Mouse (Mus musculus) hindbrain, embryonic 11.5 days (tissue): ENCODE data around the gene Bloc1s3. TPM values are rescaled to one million over a fixed set of nuclear protein-coding genes. Genes with fewer than 3 reads are reported as not detected.
A peak's percentile ranks its signal among the peaks of the same experiment; 100 is the strongest.
"Not testable (repeated sequence)": the region's sequence is repeated elsewhere in the genome, so short reads cannot be mapped to it uniquely, and the experiment has no call there.

Source experiments
- ATAC-seq: fragments of 200-750 bp; cut with Nextera tagmentation; 2 replicates; pipeline ENCODE4 v1.8.0; 2017; ENCODE audit warnings: mild to moderate bottlenecking, moderate TSS enrichment, moderate library complexity; ENCODE audit not compliant: low FRiP score
- DNase-seq: peaks from one replicate; pipeline ENCODE4 v3.0.0-alpha.2; 2015; ENCODE audit warnings: low spot score
- H3K27ac ChIP-seq: fragments of 300-500 bp; sonication (generic); 2 replicates; pipeline ENCODE4 v1.5.1; 2014; ENCODE audit warnings: mild to moderate bottlenecking, low read depth, low read length
- H3K27me3 ChIP-seq: fragments of 300-500 bp; sonication (generic); 2 replicates; pipeline ENCODE4 v1.6.1; 2014; ENCODE audit warnings: mild to moderate bottlenecking, low read length, moderate library complexity, mixed read lengths; ENCODE audit not compliant: control insufficient read depth, insufficient read depth
- H3K36me3 ChIP-seq: fragments of 300-500 bp; sonication (generic); 2 replicates; pipeline ENCODE4 v1.6.1; 2014; ENCODE audit warnings: mild to moderate bottlenecking, low read length, moderate library complexity, mixed read lengths; ENCODE audit not compliant: control insufficient read depth, insufficient read depth
- H3K4me1 ChIP-seq: fragments of 300-500 bp; sonication (generic); replicated peaks from 2 replicates; pipeline ENCODE4 v1.6.1; 2014; ENCODE audit warnings: low read length, mixed read lengths; ENCODE audit not compliant: control insufficient read depth, insufficient read depth
- H3K4me2 ChIP-seq: fragments of 300-500 bp; sonication (generic); replicated peaks from 2 replicates; pipeline ENCODE4 v1.6.1; 2014; ENCODE audit warnings: mild to moderate bottlenecking, low read depth, low read length
- H3K4me3 ChIP-seq: fragments of 300-500 bp; sonication (generic); 2 replicates; pipeline ENCODE4 v1.5.1; 2014; ENCODE audit warnings: low read depth, low read length
- H3K9ac ChIP-seq: fragments of 300-500 bp; sonication (generic); 2 replicates; pipeline ENCODE4 v1.6.1; 2014; ENCODE audit warnings: low read depth, low read length
- H3K9me3 ChIP-seq: fragments of 300-500 bp; sonication (generic); 2 replicates; pipeline ENCODE4 v1.6.1; 2016; ENCODE audit warnings: low read length; ENCODE audit not compliant: control insufficient read depth
- WGBS: fragments of 180-500 bp; shearing (Covaris S2); extraction: QIAGEN DNeasy Blood & Tissue Kit; methylation state at CpG from one replicate; pipeline ENCODE4 v1.1.7; 2014; 5-methylcytosine and 5-hydroxymethylcytosine counted together
- polyA plus RNA-seq: library from polyadenylated mRNA; unstranded; fragments of >200 nt; fragmentation: Nextera tagmentation; extraction: Ambion mirVana; gene quantifications from 2 replicates; pipeline ENCODE4 v1.2.1, GENCODE M21; 2014

The Bloc1s3 gene
- polyA plus RNA-seq, 1 experiment from 2014 or later: 2.4 TPM

- Histone ChIP-seq H3K4me2 (peak overlapping the region; percentile 66), H3K9ac (peak overlapping the region; percentile 42; the same call in 1 of the 2 replicates), H3K27me3 (peaks cover 57% of the 10 kb centered on the region), H3K36me3 (0 out of 2 replicates have a peak, but pooled peaks cover 2% of the 10 kb centered on the region), H3K9me3 (no peaks in the 10 kb centered on the region), H3K27ac (no peak overlapping the region), H3K4me1 (peaks cover 9% of the 10 kb centered on the region), H3K4me3 (peak overlapping the region; percentile 31)
- DNase-seq (no peak), ATAC-seq (peak; percentile 49; the same call in 1 of the 2 replicates)
- WGBS: 17% methylated on average over 24 of the region's 24 CpGs
These were observed 16.4 kb upstream of the Bloc1s3 start for GRCm38 (mm10) chr7:19524420-19525104.

DNA sequence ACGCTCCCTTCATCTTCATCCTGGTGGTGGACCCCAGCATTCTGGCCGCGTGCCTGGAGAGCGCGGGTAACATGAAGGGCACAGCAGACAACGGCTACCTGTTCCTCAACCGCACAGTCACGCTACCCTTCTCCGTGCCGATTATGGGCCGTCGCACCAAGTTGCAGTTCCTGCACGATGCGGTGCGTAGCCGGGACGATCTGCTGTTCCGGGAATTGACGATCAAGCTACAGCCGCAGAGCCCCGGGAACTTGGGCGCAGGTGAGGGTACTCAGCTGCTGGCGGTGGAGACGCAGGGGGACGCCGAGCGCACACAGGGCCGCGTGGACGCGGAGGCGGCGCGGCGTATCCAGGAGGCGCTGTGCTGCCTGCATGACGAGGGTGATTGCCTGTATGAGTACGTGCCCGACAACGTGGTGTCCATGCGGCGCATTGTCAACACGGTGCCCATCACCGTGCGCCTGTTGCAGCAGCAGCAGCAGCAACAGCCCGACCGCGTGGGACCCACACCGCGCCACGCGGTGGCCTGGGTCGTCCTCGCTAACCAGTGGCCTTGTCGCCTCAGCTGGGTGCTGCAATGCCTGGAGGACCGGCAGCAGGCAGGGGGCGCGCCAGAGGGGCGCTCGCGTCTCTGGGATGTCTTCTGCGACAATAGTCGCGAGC is 15.7 kb upstream of the Bloc1s3 start:
- no peak overlapping the region for H3K27ac ChIP-seq
- 2% methylated on average over 63 of the region's 64 CpGs for WGBS

GRCm38 (mm10) chr7:19523017-19523756 is 15.0 kb upstream of the Bloc1s3 start:
- peaks cover 9% of the 10 kb centered on the region for H3K4me1 ChIP-seq
- no peak overlapping the region for H3K27ac ChIP-seq
- H3K27me3 ChIP-seq: peaks cover 68% of the 10 kb centered on the region
- no peak overlapping the region for H3K9ac ChIP-seq
- H3K4me3 ChIP-seq: peak overlapping the region; percentile 31
- H3K36me3 ChIP-seq: no peaks in the 10 kb centered on the region
- ATAC-seq (peak; percentile 3; the same call in 1 of the 2 replicates), DNase-seq (peak; percentile 33)
- H3K4me2 ChIP-seq: peak overlapping the region; percentile 66
- WGBS: 16% methylated on average over 72 of the region's 72 CpGs
- H3K9me3 ChIP-seq: no peaks in the 10 kb centered on the region

More for the DNA sequence above, 15.7 kb upstream of the Bloc1s3 start:
- Histone ChIP-seq H3K4me2 (peak overlapping the region; percentile 66), H3K9me3 (no peaks in the 10 kb centered on the region), H3K27me3 (peaks cover 64% of the 10 kb centered on the region), H3K36me3 (no peaks in the 10 kb centered on the region), H3K4me3 (peak overlapping the region; percentile 31), H3K4me1 (peaks cover 9% of the 10 kb centered on the region), H3K9ac (peak overlapping the region; percentile 42; the same call in 1 of the 2 replicates)
- peak; percentile 77 for DNase-seq
- ATAC-seq: peak; percentile 67

DNA sequence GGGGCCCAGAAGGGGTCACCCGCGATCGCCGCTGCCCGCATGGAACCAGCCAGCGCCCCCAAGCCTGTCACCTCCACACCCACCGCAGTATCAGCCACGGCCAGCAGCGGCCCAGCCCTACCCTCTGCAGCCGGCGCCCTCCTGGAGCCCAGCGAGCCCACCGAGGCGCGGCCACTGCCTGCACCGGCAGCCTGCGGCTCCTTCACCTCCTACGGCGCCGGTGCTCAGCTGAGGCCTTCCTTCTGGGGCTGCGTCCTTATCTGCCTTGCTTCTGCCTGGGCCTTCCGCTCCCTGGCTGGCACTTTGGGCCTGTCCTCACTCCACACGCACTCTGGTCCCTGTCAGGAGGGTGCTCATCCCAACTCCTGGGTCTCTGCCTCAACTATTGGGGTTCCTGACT is 11.9 kb upstream of the Bloc1s3 start:
- Histone ChIP-seq H3K9me3 (no peaks in the 10 kb centered on the region), H3K27me3 (peaks cover 68% of the 10 kb centered on the region), H3K9ac (peak overlapping the region; percentile 33; the same call in 1 of the 2 replicates), H3K36me3 (no peaks in the 10 kb centered on the region), H3K4me3 (peak overlapping the region; percentile 18), H3K4me2 (peak overlapping the region; percentile 43), H3K27ac (no peak overlapping the region), H3K4me1 (peaks cover 9% of the 10 kb centered on the region)
- no peak for DNase-seq
- no peak for ATAC-seq
- WGBS: 5% methylated on average over 22 of the region's 23 CpGs

DNA sequence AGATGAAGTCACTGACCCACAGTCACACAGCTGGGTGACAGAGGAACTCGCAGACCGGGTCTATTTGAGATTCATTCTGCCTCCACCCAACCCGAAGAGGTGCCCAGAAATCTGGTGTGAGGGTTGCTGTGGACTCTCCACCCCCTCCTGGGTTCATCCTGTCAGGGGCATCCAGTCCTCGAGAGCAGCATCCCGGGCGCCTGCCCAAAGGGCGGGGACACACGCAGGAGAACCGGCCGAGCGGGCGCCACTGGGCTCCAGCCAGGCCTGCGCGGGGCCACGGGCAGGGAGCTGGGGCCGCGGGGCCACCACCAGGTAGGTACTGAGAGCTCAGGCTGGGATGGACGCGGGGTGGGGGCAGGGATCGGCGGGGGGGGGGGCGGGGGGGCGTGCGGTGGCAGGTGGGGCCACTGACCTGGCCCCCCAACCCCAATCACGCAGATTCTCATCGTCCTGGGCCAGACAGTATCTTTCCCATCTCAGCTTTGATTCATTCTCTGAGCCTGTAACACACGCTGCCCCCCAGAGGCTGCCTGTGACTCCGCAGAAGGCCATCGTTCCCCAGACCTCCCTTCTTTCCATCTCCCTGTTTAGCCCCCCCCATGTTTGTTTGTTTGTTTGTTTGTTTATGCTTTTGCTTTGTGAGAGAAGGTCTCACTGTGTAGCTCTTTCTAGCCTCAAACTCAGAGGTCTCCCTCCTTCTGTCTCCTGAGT is 9.6 kb upstream of the Bloc1s3 start, which contains the start of gene Nkpd1:
Gene Nkpd1, plus strand, starts transcription at position 187 of the 714 bp plus-strand sequence.
- ATAC-seq (peak; percentile 43), DNase-seq (peak; percentile 45)
- Histone ChIP-seq H3K4me1 (peaks cover 3% of the 10 kb centered on the region; the same call in 1 of the 2 replicates), H3K27ac (no peak within 1 kb of the TSS), H3K9ac (peak within 1 kb of the TSS; percentile 53), H3K4me3 (peak within 1 kb of the TSS; percentile 16; the same call in 1 of the 2 replicates), H3K9me3 (no peaks in the 10 kb centered on the region), H3K36me3 (no peaks in the 10 kb centered on the region), H3K4me2 (peak within 1 kb of the TSS; percentile 42), H3K27me3 (peaks cover 47% of the 10 kb centered on the region)
- 10% methylated on average over 16 of the region's 29 CpGs for WGBS

DNA sequence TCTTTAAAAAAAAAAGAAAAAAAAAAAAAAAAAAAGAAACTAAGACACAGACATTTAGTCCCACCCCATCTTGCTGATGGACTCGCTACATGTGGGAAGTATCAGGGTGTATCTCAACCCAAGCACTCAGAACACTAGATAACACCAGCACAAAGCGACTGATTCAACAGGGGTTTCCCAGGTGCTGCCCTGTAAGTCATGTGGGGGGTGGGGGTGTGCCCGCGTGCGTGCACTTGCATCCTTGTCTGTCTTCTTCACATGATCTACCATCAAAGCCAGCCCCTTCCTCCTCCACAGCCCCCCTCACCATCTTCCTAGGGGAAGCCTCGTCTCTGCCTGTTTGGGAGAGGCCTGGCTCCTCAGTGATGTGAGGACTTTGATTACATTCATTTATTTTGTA is 4.2 kb upstream of the Bloc1s3 start:
- Histone ChIP-seq H3K4me2 (no peak overlapping the region), H3K4me3 (no peak overlapping the region), H3K36me3 (no peaks in the 10 kb centered on the region), H3K27me3 (peaks cover 3% of the 10 kb centered on the region; the same call in 1 of the 2 replicates), H3K4me1 (no peaks in the 10 kb centered on the region), H3K27ac (no peak overlapping the region), H3K9me3 (no peaks in the 10 kb centered on the region), H3K9ac (no peak overlapping the region)
- ATAC-seq (no peak), DNase-seq (no peak)
- 86% methylated on average over 6 of the region's 6 CpGs for WGBS

GRCm38 (mm10) chr7:19511934-19512333 is 3.8 kb upstream of the Bloc1s3 start:
- not testable (repeated sequence) for H3K9ac ChIP-seq, H3K4me3 ChIP-seq, ATAC-seq, H3K36me3 ChIP-seq, DNase-seq, H3K4me2 ChIP-seq, H3K27ac ChIP-seq, H3K4me1 ChIP-seq, H3K27me3 ChIP-seq, H3K9me3 ChIP-seq
- 82% methylated on average over 6 of the region's 7 CpGs for WGBS

GRCm38 (mm10) chr7:19509786-19510185 is 1.6 kb upstream of the Bloc1s3 start:
- H3K36me3 ChIP-seq: no peaks in the 10 kb centered on the region
- H3K9me3 ChIP-seq: no peaks in the 10 kb centered on the region
- no peak overlapping the region; the same call in 1 of the 2 replicates for H3K9ac ChIP-seq
- DNase-seq: no peak
- peak overlapping the region; percentile 79; the same call in 1 of the 2 replicates for H3K4me3 ChIP-seq
- H3K4me1 ChIP-seq: no peaks in the 10 kb centered on the region
- 95% methylated on average over 7 of the region's 7 CpGs for WGBS
- H3K4me2 ChIP-seq: peak overlapping the region; percentile 95; the same call in 1 of the 2 replicates
- no peak for ATAC-seq
- no peak overlapping the region for H3K27ac ChIP-seq
- no peaks in the 10 kb centered on the region for H3K27me3 ChIP-seq
